Mouse (Mus musculus) Patski (cell line): ENCODE results near the gene Cacng8. TPM values are rescaled to one million over a fixed set of nuclear protein-coding genes. Genes with fewer than 3 reads are reported as not detected.

ENCODE experiments used
- ATAC-seq: fragments of 100-300 bp; one replicate; pipeline ENCODE4 v1.8.0; 2021
- CTCF ChIA-PET: fragments of 350-600 bp; sonication (Branson Sonifier 250); formaldehyde crosslinking; loops from one replicate; lab custom pipeline; 2022; ENCODE audit warnings: inconsistent platforms; lab: Charles Lee
- POLR2A ChIA-PET: fragments of 350-600 bp; sonication (Branson Sonifier 250); formaldehyde crosslinking; loops from one replicate; lab custom pipeline; 2022; ENCODE audit warnings: antibody characterized with exemption, inconsistent platforms; lab: Charles Lee
- DNase-seq: peaks from one replicate; pipeline ENCODE4 v3.0.0-alpha.2; 2011; ENCODE audit warnings: low read depth, low spot score
- H3K27me3 ChIP-seq: fragments of 371-371 bp; one replicate; pipeline ENCODE4 v1.5.1; 2021
- CTCF ChIP-seq: fragments of 100-300 bp; IDR thresholded peaks from one replicate; pipeline ENCODE4 v1.5.1; 2021
- in situ Hi-C: fragments of 300-500 bp; cut with MboI; formaldehyde crosslinking; loops from 3 replicates; pipeline ENCODE4 v1.11.1; 2018; ENCODE audit warnings: low pct_unique_long_range_greater_than_20kb, mixed read lengths
- polyA plus RNA-seq: library from polyadenylated mRNA; unstranded; gene quantifications from one replicate; pipeline ENCODE4 v1.2.3, GENCODE M21; 2021

The Cacng8 gene
- polyA plus RNA-seq, 1 experiment from 2014 or later, result 1.7 TPM

GRCm38 (mm10) chr7:3430161-3430560, 39.7 kb downstream of the Cacng8 start:
- ChIA-PET CTCF (no interaction called here), POLR2A (no interaction called here)
- no peak for TF ChIP-seq CTCF
- DNase-seq, result no peak
- H3K27me3 ChIP-seq, result peaks cover 8% of the 10 kb centered on the region
- ATAC-seq, result no peak
- in situ Hi-C loops, result no loop called here

- ChIA-PET CTCF (interaction anchor here (1.5 kb wide), 1 partner anchor 9 kb away, joined by 4 read pairs; the partner anchor contains the start of gene Cacng6), POLR2A (no interaction called here)
- H3K27me3 ChIP-seq, result peaks cover 8% of the 10 kb centered on the region
- DNase-seq (no peak), ATAC-seq (no peak)
- TF ChIP-seq CTCF, result no peak
- in situ Hi-C loops, result no loop called here
These were observed 41.6 kb downstream of the Cacng8 start for GRCm38 (mm10) chr7:3432066-3432465.

- ATAC-seq (no peak), DNase-seq (no peak)
- no peaks in the 10 kb centered on the region for H3K27me3 ChIP-seq
- ChIA-PET POLR2A (no interaction called here), CTCF (interaction anchor here (1.3 kb wide), 1 partner anchor 10 kb away, joined by 4 read pairs; no protein-coding TSS in a partner anchor)
- in situ Hi-C loops, result no loop called here
- TF ChIP-seq CTCF, result no peak
These were observed 47.5 kb downstream of the Cacng8 start for GRCm38 (mm10) chr7:3437941-3438340.

- ATAC-seq (no peak), DNase-seq (no peak)
- TF ChIP-seq CTCF, result no peak
- ChIA-PET POLR2A (no interaction called here), CTCF (interaction anchor here (0.7 kb wide), 1 partner anchor 33 kb away, joined by 3 read pairs; no protein-coding TSS in a partner anchor)
- H3K27me3 ChIP-seq, result no peaks in the 10 kb centered on the region
- in situ Hi-C loops, result no loop called here
These were observed 49.5 kb downstream of the Cacng8 start for GRCm38 (mm10) chr7:3439984-3440383.

- in situ Hi-C loops, result no loop called here
- H3K27me3 ChIP-seq, result no peaks in the 10 kb centered on the region
- DNase-seq (no peak), ATAC-seq (no peak)
- no peak for TF ChIP-seq CTCF
- ChIA-PET CTCF (interaction anchor here (0.7 kb wide), 1 partner anchor 33 kb away, joined by 3 read pairs; no protein-coding TSS in a partner anchor), POLR2A (no interaction called here)
These were observed 50.0 kb downstream of the Cacng8 start for GRCm38 (mm10) chr7:3440526-3440925.

- ATAC-seq (no peak), DNase-seq (no peak)
- in situ Hi-C loops, result no loop called here
- H3K27me3 ChIP-seq, result no peaks in the 10 kb centered on the region
- CTCF ChIA-PET, result no interaction called here
- POLR2A ChIA-PET, result no interaction called here
- no peak for TF ChIP-seq CTCF
These were observed 52.1 kb downstream of the Cacng8 start for GRCm38 (mm10) chr7:3442476-3443062.

- in situ Hi-C loops, result loop anchor here (5.0 kb wide), 2 partner anchors 117 to 222 kb away; no protein-coding TSS in a partner anchor
- CTCF ChIA-PET, result interaction anchor here (1.2 kb wide), 1 partner anchor 113 kb away, joined by 3 read pairs; no protein-coding TSS in a partner anchor
- no peak for ATAC-seq
- no peaks in the 10 kb centered on the region for H3K27me3 ChIP-seq
- TF ChIP-seq CTCF, result no peak
- no peak for DNase-seq
- POLR2A ChIA-PET, result no interaction called here
These were observed 54.2 kb downstream of the Cacng8 start for GRCm38 (mm10) chr7:3444678-3445077.

GRCm38 (mm10) chr7:3446584-3446983, 56.1 kb downstream of the Cacng8 start:
- ChIA-PET POLR2A (no interaction called here), CTCF (interaction anchor here (1.1 kb wide), 1 partner anchor 13 kb away, joined by 3 read pairs; no protein-coding TSS in a partner anchor)
- H3K27me3 ChIP-seq, result no peaks in the 10 kb centered on the region
- peak; percentile 7 for ATAC-seq
- in situ Hi-C loops, result loop anchor here (5.0 kb wide), 2 partner anchors 119 to 224 kb away; no protein-coding TSS in a partner anchor
- DNase-seq, result no peak
- no peak for TF ChIP-seq CTCF

- peak; percentile 79 for ATAC-seq
These were observed 56.5 kb downstream of the Cacng8 start for GRCm38 (mm10) chr7:3447026-3447425.

GRCm38 (mm10) chr7:3448737-3449454, 58.4 kb downstream of the Cacng8 start:
- in situ Hi-C loops, result loop anchor here (5.0 kb wide), 2 partner anchors 122 to 227 kb away; no protein-coding TSS in a partner anchor
- DNase-seq (no peak), ATAC-seq (no peak)
- CTCF ChIA-PET, result interaction anchor here (0.6 to 1.9 kb wide), 8 partner anchors 8 to 227 kb away, joined by 3 to 6 read pairs (median 4); partner anchors contain the start of gene Nlrp12
- TF ChIP-seq CTCF, result peak; percentile 81
- POLR2A ChIA-PET, result no interaction called here
- no peaks in the 10 kb centered on the region for H3K27me3 ChIP-seq

More at GRCm38 (mm10) chr7:3447026-3447425, 56.5 kb downstream of the Cacng8 start:
- in situ Hi-C loops, result loop anchor here (5.0 kb wide), 2 partner anchors 120 to 225 kb away; no protein-coding TSS in a partner anchor
- no peak for TF ChIP-seq CTCF
- ChIA-PET CTCF (interaction anchor here (1.1 kb wide), 2 partner anchors 13 kb away, joined by 3 read pairs; no protein-coding TSS in a partner anchor), POLR2A (interaction anchor here (0.6 kb wide), 1 partner anchor 58 kb away, joined by 8 read pairs; no protein-coding TSS in a partner anchor)
- DNase-seq, result peak; percentile 30
- no peaks in the 10 kb centered on the region for H3K27me3 ChIP-seq
